Mouse (Mus musculus) thymus, postnatal 0 days (tissue): ENCODE measurements around the gene Insr. TPM values are rescaled to one million over a fixed set of nuclear protein-coding genes. Genes with fewer than 3 reads are reported as not detected.
"Not testable (repeated sequence)": the region's sequence is repeated elsewhere in the genome, so short reads cannot be mapped to it uniquely, and the experiment has no call there.

Source experiments
- DNase-seq: peaks from one replicate; pipeline ENCODE4 v3.0.0-alpha.2; 2015; ENCODE audit warnings: low spot score
- polyA plus RNA-seq: library from polyadenylated mRNA; unstranded; fragments of >200 nt; fragmentation: Nextera tagmentation; extraction: Ambion mirVana; gene quantifications from 2 replicates; pipeline ENCODE4 v1.2.1, GENCODE M21; 2015

Insr gene
- 17.3 and 24.4 TPM in 2 replicates for polyA plus RNA-seq

DNA sequence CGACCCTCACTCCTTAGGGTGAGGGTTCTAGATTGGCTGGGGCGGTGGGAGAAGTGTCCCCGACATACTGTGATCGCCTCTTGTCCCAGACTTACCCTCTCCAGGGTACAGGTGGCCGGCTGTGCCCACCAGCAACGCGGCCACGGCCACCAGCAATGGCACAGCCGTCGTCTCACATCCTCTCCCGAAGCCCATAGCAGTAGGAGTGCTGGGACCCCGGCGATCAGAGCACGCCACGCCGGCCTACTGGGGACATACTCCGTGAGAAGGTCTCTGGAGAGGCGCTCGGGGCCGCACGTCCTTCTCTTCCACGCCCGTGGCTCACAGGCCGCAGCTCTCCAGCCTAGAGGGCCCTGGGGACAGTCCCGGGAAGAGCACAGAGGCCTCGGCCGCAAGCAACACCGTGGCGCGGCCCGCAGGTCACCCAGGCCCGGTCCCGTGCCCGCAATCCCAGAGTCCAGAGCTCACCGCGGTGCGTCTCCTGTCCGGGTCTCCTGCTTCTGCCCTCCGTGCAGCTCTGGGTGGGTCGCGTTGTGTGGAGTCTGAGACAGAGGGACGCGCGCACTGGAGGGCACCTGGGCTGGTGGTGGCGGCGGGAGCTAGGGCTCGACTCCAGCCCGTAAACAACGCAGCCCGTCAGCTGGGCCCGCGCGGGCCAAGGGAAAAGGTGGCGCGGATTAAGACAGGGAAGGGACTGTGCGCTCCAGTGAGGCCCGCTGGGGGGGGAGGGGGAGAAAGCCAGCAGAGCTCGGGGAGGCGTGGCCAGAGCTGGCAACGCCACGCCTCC is at the start of gene Insr:
TSS of gene Insr (minus strand) at position 684 of the 787 bp plus-strand sequence.
- peak; percentile 96 for DNase-seq

DNA sequence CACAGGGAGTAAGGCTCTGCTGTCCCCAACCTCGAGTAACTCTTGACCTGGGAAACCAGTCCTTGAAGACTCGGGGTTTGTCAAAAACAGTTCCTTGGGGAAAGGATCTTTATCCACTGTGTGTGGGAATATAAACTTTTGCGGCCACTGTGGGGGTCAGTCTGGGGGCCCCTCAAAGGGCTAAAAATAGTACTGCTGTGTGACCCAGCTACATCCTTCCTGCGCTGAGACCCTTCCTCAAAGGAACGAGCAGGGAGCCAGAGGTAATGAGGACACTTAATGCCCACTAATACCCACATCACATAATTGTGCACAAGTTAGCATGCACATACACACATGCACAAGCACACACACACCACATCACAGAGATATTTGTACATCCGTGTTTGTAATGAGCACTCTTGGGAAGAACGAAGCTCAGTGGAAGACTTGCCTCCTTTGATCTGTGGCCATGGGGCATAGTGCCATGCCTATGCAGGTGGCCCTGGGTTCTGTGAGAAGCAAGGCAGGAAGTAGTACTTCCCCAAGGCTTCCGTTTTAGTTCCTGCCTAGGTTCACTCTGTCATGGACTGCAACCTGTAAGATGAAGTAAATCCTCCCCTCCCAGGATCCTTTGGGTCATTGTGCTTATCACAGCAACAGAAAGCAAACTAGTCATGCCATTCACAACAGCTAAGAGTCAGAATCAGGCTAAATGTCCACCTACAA is 48.3 kb upstream of the Insr start:
- DNase-seq: peak; percentile 71

DNA sequence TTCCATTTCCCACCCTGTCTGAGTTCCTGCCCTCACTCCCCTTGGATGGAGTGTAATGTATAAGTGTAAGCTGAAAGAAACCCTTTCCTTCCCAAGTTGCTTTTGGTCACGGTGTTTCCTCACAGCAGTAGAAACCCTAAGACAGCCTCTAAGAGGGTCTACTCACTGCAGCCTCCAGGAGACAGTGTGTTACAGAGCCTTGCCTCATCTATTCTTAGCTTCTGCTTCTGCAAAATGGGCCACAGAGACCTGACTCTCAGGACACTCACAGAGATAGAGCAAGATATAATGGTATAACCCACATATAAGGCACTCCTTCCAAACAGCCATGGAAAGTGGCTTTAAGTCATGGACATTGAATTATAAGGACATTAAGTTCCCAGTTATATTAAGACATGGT is 47.6 kb upstream of the Insr start:
- no peak for DNase-seq

DNA sequence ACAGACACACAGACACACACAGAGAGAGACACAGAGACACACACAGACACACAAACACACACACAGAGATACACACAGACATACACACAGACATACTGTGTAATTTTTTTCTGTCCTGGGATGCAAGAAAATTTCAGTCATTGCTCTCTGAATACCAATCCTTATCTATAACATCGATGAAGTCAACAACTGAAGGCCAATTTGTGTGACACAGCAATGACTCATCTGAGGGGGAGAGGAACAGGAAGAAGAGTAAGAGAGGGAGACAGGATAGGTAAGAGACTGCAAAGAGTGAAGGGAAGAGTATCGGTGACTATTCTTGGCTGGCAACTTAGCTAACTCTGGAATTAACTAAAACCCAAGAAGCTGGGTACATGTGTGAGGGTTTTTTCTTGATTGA is 44.8 kb upstream of the Insr start:
- DNase-seq: no peak

GRCm38 (mm10) chr8:3319267-3319666 is 39.9 kb upstream of the Insr start:
- not testable (repeated sequence) for DNase-seq

DNA sequence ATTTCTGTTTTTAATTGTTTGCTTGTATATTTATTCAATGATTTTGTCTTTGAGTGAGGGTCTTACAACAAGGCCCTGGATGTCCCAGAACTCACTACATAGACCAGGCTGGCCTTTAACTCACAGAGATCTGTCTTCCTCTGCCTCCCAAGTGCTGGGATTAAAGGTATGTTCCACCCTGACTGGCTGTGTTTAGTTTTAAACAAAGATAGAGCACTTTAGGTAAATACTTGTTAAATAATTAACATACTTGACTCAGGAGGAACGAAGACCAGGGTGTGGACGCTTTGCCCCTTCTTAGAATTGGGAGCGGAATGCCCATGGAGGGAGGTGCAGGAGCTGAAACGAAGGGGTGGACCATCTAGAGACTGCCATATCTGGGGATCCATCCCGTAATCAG is 37.2 kb upstream of the Insr start:
- DNase-seq: no peak

GRCm38 (mm10) chr8:3314345-3314744 is 34.9 kb upstream of the Insr start:
- DNase-seq: no peak

- no peak for DNase-seq
Measured at GRCm38 (mm10) chr8:3313843-3314242, 34.4 kb upstream of the Insr start.

GRCm38 (mm10) chr8:3313417-3313816 is 34.0 kb upstream of the Insr start:
- DNase-seq: not testable (repeated sequence)

GRCm38 (mm10) chr8:3311482-3311881 is 32.1 kb upstream of the Insr start:
- no peak for DNase-seq

DNA sequence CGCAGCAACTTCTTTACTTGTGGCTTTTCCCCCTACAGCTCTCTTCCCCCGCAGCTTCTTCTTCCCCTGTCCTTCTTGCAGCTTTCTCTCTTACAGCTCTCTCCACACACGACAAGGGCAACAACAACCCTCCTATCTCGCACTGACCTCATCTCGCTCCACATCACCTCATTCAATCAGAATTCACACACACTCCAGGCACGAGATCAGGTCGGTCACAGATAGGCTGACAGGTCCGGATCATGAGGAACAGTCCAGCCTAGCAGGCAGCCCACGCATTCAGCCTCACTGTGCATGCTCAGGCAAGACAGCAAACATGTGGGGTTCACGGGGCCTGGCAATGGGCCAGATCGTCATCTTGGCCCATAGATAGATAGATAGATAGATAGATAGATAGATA is 30.2 kb upstream of the Insr start:
- DNase-seq: no peak

GRCm38 (mm10) chr8:3308205-3308800 is 28.9 kb upstream of the Insr start:
- not testable (repeated sequence) for DNase-seq

DNA sequence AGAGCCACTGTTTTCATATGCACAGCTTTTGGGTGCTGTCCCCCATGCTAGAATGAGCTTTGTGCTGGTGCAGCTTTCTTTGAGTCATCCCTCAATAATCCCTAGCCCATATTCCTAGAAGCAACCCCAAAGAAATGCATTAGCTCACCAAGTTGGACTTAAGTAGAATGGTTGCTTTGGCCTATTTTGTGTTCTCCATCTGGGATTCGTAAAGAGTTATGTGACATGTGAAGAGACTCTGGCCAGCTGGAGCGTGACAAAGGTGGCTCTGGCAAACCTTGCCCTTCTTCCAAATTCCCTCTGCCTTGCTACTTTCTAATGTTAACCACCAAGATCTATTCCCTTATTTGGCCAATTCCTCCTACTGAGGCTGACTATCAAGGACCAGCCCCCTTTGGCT is 22.7 kb upstream of the Insr start:
- no peak for DNase-seq

GRCm38 (mm10) chr8:3299322-3299721 is 19.9 kb upstream of the Insr start:
- DNase-seq: no peak

GRCm38 (mm10) chr8:3285824-3286223 is 6.4 kb upstream of the Insr start:
- DNase-seq: no peak

- no peak for DNase-seq
Measured at GRCm38 (mm10) chr8:3284656-3285055, 5.2 kb upstream of the Insr start.

GRCm38 (mm10) chr8:3281296-3281695 is 1.9 kb upstream of the Insr start:
- no peak for DNase-seq

DNA sequence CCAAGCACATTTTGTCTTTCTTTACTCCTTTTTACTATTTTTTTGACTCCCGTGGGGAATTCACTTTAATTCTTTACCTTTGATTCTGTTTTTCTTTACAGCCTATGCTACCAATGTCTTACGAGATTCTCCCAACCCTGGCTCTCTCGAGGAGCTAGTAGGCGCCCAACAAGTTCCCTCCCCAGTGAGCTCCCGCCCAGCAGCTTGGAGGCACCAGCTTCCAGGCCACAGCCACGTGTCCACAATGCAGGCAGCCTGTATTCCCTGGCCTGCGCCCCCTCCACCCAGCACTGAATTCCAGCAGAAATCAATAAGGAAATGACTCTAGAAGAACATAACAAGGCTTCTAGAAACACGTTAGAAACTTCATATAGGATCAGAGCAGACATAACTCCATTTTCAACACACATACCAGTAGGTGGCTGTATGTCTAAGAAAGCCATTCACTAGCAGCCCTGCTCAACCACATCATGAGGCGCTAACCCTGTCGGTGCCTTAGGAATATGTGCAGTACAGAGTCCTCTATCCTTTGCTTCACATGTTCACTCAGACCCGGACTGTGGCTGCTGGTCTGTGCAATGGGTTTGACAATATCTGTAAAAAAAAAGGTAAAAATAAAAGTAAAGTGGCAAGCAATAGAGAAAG is 971 bp upstream of the Insr start:
- peak; percentile 38 for DNase-seq

- no peak for DNase-seq
Measured at GRCm38 (mm10) chr8:3279721-3280077, 282 bp upstream of the Insr start.

- DNase-seq: peak; percentile 45
Measured at GRCm38 (mm10) chr8:3278181-3278820, 1.1 kb downstream of the Insr start.

- DNase-seq: no peak
Measured at GRCm38 (mm10) chr8:3277266-3277665, 2.2 kb downstream of the Insr start.
